8 mouse cellular contexts compared by ENCODE assay signal in the genomic region with DNA sequence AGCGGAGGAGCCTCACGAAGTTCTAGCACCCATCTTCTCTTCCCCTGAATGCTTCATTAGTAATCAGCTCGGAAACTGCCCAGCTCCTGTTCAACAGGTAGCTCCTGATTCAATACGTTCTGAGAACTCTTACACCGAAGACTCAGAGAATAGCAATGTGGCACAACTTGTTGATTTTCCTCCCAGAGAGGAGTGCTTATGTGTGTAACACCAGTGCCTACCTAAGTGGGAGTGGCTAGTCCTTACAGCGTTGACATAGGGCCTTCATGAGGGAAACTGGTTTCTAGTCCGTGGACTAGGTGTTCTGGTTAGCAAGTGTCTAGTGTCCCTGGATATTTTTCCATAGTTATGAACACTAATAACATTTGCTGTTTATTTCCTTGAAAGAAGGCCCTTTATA. TPM values are rescaled to one million over a fixed set of nuclear protein-coding genes. Genes with fewer than 3 reads are reported as not detected.
A peak's percentile ranks its signal among the peaks of the same experiment; 100 is the strongest.
DNase-seq lines count a peak whose midpoint lies in the region; ATAC-seq and TF ChIP-seq lines count a peak whose summit lies in the region.

No protein-coding gene starts in this region.

- no peak for TF ChIP-seq CTCF in cerebellum, adult 2 months (IDR thresholded peaks at IDR 0.05; ENCODE audit: borderline replicate concordance, insufficient read depth, low read depth, low read length)
- TF ChIP-seq CTCF in forebrain, postnatal 0 days (IDR thresholded peaks at IDR 0.05; ENCODE audit: low read depth): no peak

- no peaks in the 10 kb centered on the region for H3K27me3 ChIP-seq in cerebellum, adult 2 months (ENCODE audit: control insufficient read depth, insufficient read depth, low read length)
- no peaks in the 10 kb centered on the region for H3K27me3 ChIP-seq in forebrain, postnatal 0 days (ENCODE audit: insufficient read depth, low read length)
- no peaks in the 10 kb centered on the region for H3K27me3 ChIP-seq in stomach, embryonic 14.5 days (ENCODE audit: control insufficient read depth, insufficient read depth, low read length)

- no peak for ATAC-seq in forebrain, postnatal 0 days
- ATAC-seq in stomach, embryonic 14.5 days (ENCODE audit: insufficient number of reproducible peaks, insufficient read depth, low FRiP score, low read depth): no peak

- peak overlapping the region; percentile 22 for H3K4me3 ChIP-seq in cerebellum, adult 2 months (replicated peaks; ENCODE audit: insufficient read depth, low read depth, low read length)
- peak overlapping the region; percentile 91 for H3K4me3 ChIP-seq in forebrain, postnatal 0 days (ENCODE audit: low read depth, low read length)
- no peak overlapping the region; the same call in 1 of the 2 replicates for H3K4me3 ChIP-seq in stomach, embryonic 14.5 days (ENCODE audit: low read depth, low read length)

- WGBS in cerebellum, adult 2 months: 29% methylated on average over 7 of the region's 7 CpGs
- 37% methylated on average over 7 of the region's 7 CpGs for WGBS in forebrain, postnatal 0 days
- 31% methylated on average over 7 of the region's 7 CpGs for WGBS in stomach, embryonic 14.5 days

- no peak overlapping the region for H3K27ac ChIP-seq in cerebellum, adult 2 months (ENCODE audit: insufficient read depth, low read length)
- no peak overlapping the region for H3K27ac ChIP-seq in forebrain, postnatal 0 days (ENCODE audit: low read depth, low read length)
- no peak overlapping the region for H3K27ac ChIP-seq in stomach, embryonic 14.5 days (ENCODE audit: low read length)

- H3K4me2 ChIP-seq in forebrain, postnatal 0 days (ENCODE audit: low read depth): peak overlapping the region; percentile 82
- peak overlapping the region; percentile 22; the same call in 1 of the 2 replicates for H3K4me2 ChIP-seq in stomach, embryonic 14.5 days (replicated peaks; ENCODE audit: low read depth, low read length)

- H3K36me3 ChIP-seq in forebrain, postnatal 0 days (ENCODE audit: insufficient read depth): no peaks in the 10 kb centered on the region
- no peaks in the 10 kb centered on the region for H3K36me3 ChIP-seq in stomach, embryonic 14.5 days (ENCODE audit: control insufficient read depth, insufficient read depth, low read length)

- no peaks in the 10 kb centered on the region for H3K9me3 ChIP-seq in forebrain, postnatal 0 days (ENCODE audit: low read length)
- no peaks in the 10 kb centered on the region for H3K9me3 ChIP-seq in stomach, embryonic 14.5 days (ENCODE audit: control insufficient read depth, low read depth, low read length)

- peaks cover 6% of the 10 kb centered on the region for H3K4me1 ChIP-seq in cerebellum, adult 2 months (ENCODE audit: control insufficient read depth, insufficient read depth, low read length)
- H3K4me1 ChIP-seq in forebrain, postnatal 0 days (ENCODE audit: insufficient read depth): 0 out of 2 replicates have a peak, but pooled peaks cover 11% of the 10 kb centered on the region
- peaks cover 11% of the 10 kb centered on the region; the same call in 1 of the 2 replicates for H3K4me1 ChIP-seq in stomach, embryonic 14.5 days (ENCODE audit: control insufficient read depth, insufficient read depth, low read length)

- no peak overlapping the region for H3K9ac ChIP-seq in forebrain, postnatal 0 days
- no peak overlapping the region for H3K9ac ChIP-seq in stomach, embryonic 14.5 days (replicated peaks; ENCODE audit: low read depth, low read length)

- no peak for TF ChIP-seq POLR2A in cerebellum, adult 2 months (IDR thresholded peaks at IDR 0.05; ENCODE audit: borderline replicate concordance, insufficient read depth, low read length)

- peak in 1 of 2 experiments; percentile 29 for DNase-seq in cerebellum, adult 2 months
- DNase-seq in cerebellum, postnatal 36 days: no peak
- DNase-seq in 3T3-L1 (ENCODE audit: low read depth, low spot score): peak; percentile 47
- DNase-seq in forebrain, postnatal 0 days: peak; percentile 4
- peak; percentile 8 to 13 for DNase-seq in kidney, postnatal 4 days
- no peak for DNase-seq in urinary bladder, postnatal 10 days (ENCODE audit: low spot score)
- DNase-seq in frontal cortex, postnatal 25 days (ENCODE audit: low spot score in 2 of 2): no peak

RNA-seq across cellular contexts. Expression of a gene that starts 33.4 kb away (rescaled TPM):
- polyA plus RNA-seq in cerebellum, adult 2 months (2012; rRNA removed): 59.2 and 59.8 TPM in 2 replicates
- total RNA-seq in forebrain, postnatal 0 days (2014; rRNA removed): 24.2 and 29.6 TPM in 2 replicates
- polyA plus RNA-seq in forebrain, postnatal 0 days (2015; fragmentation: Nextera tagmentation; extraction: Ambion mirVana): 21.5 and 26.9 TPM in 2 replicates
- 65.1 and 73.7 TPM in 2 replicates for polyA plus RNA-seq in stomach, embryonic 14.5 days (2014; fragmentation: Nextera tagmentation; extraction: Ambion mirVana)

Comparison
In these comparisons a context has a peak if more than half of its experiments do, and no peak if none do; other contexts are left out.
1. DNase-seq: peak in 3T3-L1 (single experiment), forebrain, postnatal 0 days (single experiment) and kidney, postnatal 4 days (2 of 2); none in cerebellum, postnatal 36 days (0 of 2), urinary bladder, postnatal 10 days (single experiment) and frontal cortex, postnatal 25 days (0 of 2).